Mouse (Mus musculus) hindbrain, embryonic 14.5 days (tissue): ENCODE data around the gene Lrrc15. TPM values are rescaled to one million over a fixed set of nuclear protein-coding genes. Genes with fewer than 3 reads are reported as not detected.

Experiments
- ATAC-seq: fragments of 200-750 bp; cut with Nextera tagmentation; 2 replicates; pipeline ENCODE4 v1.8.0; 2017; ENCODE audit warnings: moderate number of reproducible peaks, mild to moderate bottlenecking, moderate TSS enrichment, moderate library complexity; ENCODE audit not compliant: low FRiP score
- DNase-seq: peaks from one replicate; pipeline ENCODE4 v3.0.0-alpha.2; 2015; ENCODE audit warnings: low spot score
- H3K27ac ChIP-seq: fragments of 300-500 bp; sonication (generic); 2 replicates; pipeline ENCODE4 v1.5.1; 2014; ENCODE audit warnings: mild to moderate bottlenecking, moderate library complexity
- H3K27me3 ChIP-seq: fragments of 300-500 bp; sonication (generic); 2 replicates; pipeline ENCODE4 v1.6.1; 2014; ENCODE audit warnings: mild to moderate bottlenecking, low read length, mixed read lengths; ENCODE audit not compliant: control insufficient read depth, insufficient read depth
- H3K36me3 ChIP-seq: fragments of 300-500 bp; sonication (generic); replicated peaks from 2 replicates; pipeline ENCODE4 v1.6.1; 2014; ENCODE audit not compliant: control insufficient read depth, insufficient read depth
- H3K4me1 ChIP-seq: fragments of 300-500 bp; sonication (generic); replicated peaks from 2 replicates; pipeline ENCODE4 v1.6.1; 2014; ENCODE audit warnings: antibody characterized with exemption, low read length, mixed read lengths; ENCODE audit not compliant: control insufficient read depth, insufficient read depth
- H3K4me2 ChIP-seq: fragments of 300-500 bp; sonication (generic); replicated peaks from 2 replicates; pipeline ENCODE4 v1.6.1; 2014; ENCODE audit warnings: mild to moderate bottlenecking, moderate library complexity
- H3K4me3 ChIP-seq: fragments of 300-500 bp; sonication (generic); replicated peaks from 2 replicates; pipeline ENCODE4 v1.5.1; 2014; ENCODE audit warnings: mild to moderate bottlenecking, low read length
- H3K9ac ChIP-seq: fragments of 300-500 bp; sonication (generic); 2 replicates; pipeline ENCODE4 v1.6.1; 2014
- H3K9me3 ChIP-seq: fragments of 300-500 bp; sonication (generic); 2 replicates; pipeline ENCODE4 v1.6.1; 2016; ENCODE audit warnings: low read length; ENCODE audit not compliant: control insufficient read depth
- WGBS: fragments of 180-500 bp; shearing (Covaris S2); extraction: QIAGEN DNeasy Blood & Tissue Kit; methylation state at CpG from one replicate; pipeline ENCODE4 v1.1.7; 2014; 5-methylcytosine and 5-hydroxymethylcytosine counted together
- polyA plus RNA-seq: library from polyadenylated mRNA; unstranded; fragments of >200 nt; fragmentation: Nextera tagmentation; extraction: Ambion mirVana; gene quantifications from 2 replicates; pipeline ENCODE4 v1.2.1, GENCODE M21; 2014

Gene Lrrc15
- polyA plus RNA-seq, 1 experiment from 2014 or later: 0.31 TPM

DNA sequence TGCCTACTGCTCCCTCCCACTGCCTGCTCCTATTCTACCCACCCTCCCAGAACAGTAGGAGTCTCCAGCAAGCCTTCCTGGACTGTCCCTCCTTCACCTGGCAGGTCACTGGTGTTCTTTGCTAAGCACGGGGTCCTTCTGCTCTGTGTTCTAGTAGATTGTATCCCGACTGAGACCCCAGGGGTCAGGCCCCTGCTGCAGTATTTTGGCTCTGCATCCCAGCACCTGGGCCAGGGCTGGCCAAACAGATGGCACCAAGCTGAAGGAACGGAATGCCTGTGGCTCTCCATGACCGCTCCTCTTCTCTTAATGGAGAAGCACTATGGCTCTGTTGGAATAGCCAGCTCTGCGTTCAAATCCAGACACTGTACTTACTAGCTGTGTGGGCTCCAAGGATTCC is 16.5 kb downstream of the Lrrc15 start:
- WGBS: 80% methylated on average over 5 of the region's 5 CpGs
- DNase-seq (no peak), ATAC-seq (no peak)
- Histone ChIP-seq H3K27me3 (0 out of 2 replicates have a peak, but pooled peaks cover under 1% of the 10 kb centered on the region), H3K4me1 (no peaks in the 10 kb centered on the region), H3K9me3 (no peaks in the 10 kb centered on the region), H3K27ac (no peak overlapping the region), H3K4me3 (no peak overlapping the region), H3K36me3 (no peaks in the 10 kb centered on the region), H3K4me2 (no peak overlapping the region), H3K9ac (no peak overlapping the region)

- no peaks in the 10 kb centered on the region for H3K9me3 ChIP-seq
- WGBS: 84% methylated on average over 4 of the region's 4 CpGs
- H3K27ac ChIP-seq: no peak overlapping the region
- 0 out of 2 replicates have a peak, but pooled peaks cover 7% of the 10 kb centered on the region for H3K27me3 ChIP-seq
- DNase-seq (no peak), ATAC-seq (no peak)
- no peaks in the 10 kb centered on the region for H3K36me3 ChIP-seq
- no peak overlapping the region for H3K9ac ChIP-seq
- H3K4me2 ChIP-seq: no peak overlapping the region
- H3K4me3 ChIP-seq: no peak overlapping the region
- no peaks in the 10 kb centered on the region for H3K4me1 ChIP-seq
Measured at GRCm38 (mm10) chr16:30265611-30266010, 17.4 kb downstream of the Lrrc15 start.

DNA sequence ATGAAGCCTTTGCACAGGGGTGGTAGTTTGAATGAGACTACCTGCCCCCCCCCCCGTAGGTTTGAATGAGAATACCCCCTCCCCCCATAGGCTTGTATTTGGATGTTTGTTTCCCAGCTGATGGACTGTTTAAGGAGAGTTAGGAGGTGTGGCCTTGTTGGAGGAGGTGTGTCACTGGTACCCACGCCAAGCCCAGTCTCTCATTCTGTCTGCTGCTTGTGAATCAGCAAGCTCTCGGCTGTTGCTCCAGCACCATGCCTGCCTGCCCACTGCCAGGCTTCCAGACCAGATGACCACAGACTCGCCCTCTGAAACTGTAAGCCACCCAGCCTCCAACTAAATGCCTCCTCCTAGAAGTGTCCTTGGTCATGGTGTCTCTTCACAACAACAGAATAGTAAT is 19.9 kb downstream of the Lrrc15 start:
- H3K4me3 ChIP-seq: no peak overlapping the region
- no peaks in the 10 kb centered on the region for H3K4me1 ChIP-seq
- DNase-seq: no peak
- no peak overlapping the region for H3K4me2 ChIP-seq
- no peak overlapping the region for H3K9ac ChIP-seq
- H3K9me3 ChIP-seq: no peaks in the 10 kb centered on the region
- H3K27ac ChIP-seq: no peak overlapping the region
- 0 out of 2 replicates have a peak, but pooled peaks cover 7% of the 10 kb centered on the region for H3K27me3 ChIP-seq
- WGBS: 65% methylated on average over 4 of the region's 4 CpGs
- H3K36me3 ChIP-seq: no peaks in the 10 kb centered on the region
- no peak for ATAC-seq

GRCm38 (mm10) chr16:30262664-30263063 is 20.4 kb downstream of the Lrrc15 start:
- Histone ChIP-seq H3K4me3 (no peak overlapping the region), H3K4me2 (no peak overlapping the region), H3K27ac (no peak overlapping the region), H3K36me3 (no peaks in the 10 kb centered on the region), H3K27me3 (0 out of 2 replicates have a peak, but pooled peaks cover 7% of the 10 kb centered on the region), H3K9me3 (no peaks in the 10 kb centered on the region), H3K4me1 (no peaks in the 10 kb centered on the region), H3K9ac (no peak overlapping the region)
- no peak for ATAC-seq
- 0% methylated on average over 2 of the region's 2 CpGs for WGBS
- DNase-seq: peak; percentile 83

DNA sequence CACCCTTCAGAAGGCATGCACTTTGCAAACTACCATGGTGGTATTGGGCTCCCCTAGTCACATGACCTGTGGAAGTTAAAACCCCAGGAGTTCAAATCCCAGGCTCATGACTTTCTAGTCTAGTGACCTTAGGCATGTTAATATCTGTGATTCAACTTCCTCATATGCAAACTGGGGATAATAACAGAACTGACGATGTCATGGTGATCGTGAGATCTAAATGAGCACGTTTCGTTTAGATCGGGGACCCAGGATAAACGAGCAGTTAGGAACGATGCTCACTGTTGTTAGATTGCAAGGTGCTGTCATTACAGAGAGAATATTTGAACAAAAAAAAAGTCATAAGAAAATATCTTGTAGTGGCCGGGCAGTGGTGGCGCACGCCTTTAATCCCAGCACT is 20.9 kb downstream of the Lrrc15 start:
- WGBS: 88% methylated on average over 10 of the region's 10 CpGs
- 0 out of 2 replicates have a peak, but pooled peaks cover 7% of the 10 kb centered on the region for H3K27me3 ChIP-seq
- DNase-seq: no peak

DNA sequence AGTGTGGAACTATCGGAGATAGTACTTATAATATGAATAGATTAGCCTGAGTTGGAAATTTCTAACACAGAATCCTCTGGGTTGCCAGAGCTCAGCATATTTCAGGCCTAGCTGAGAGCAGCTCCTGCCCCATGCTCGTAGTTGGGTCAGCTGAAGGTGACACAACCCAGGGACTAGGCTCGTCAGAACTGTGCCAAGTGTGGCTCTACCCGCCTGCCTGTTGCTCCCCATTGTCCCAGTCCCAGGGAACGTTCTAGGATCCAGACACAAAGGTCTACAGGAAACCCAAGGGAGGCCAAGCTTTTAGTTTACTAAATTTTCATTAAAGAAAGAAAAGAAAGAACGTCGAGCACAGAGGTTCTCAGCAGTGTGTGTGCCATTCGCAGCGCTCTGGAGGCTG is 21.7 kb downstream of the Lrrc15 start:
- no peaks in the 10 kb centered on the region for H3K9me3 ChIP-seq
- DNase-seq (no peak), ATAC-seq (no peak)
- 85% methylated on average over 9 of the region's 9 CpGs for WGBS
- H3K9ac ChIP-seq: no peak overlapping the region
- H3K27ac ChIP-seq: no peak overlapping the region
- H3K4me1 ChIP-seq: no peaks in the 10 kb centered on the region
- H3K27me3 ChIP-seq: peaks cover 14% of the 10 kb centered on the region; the same call in 1 of the 2 replicates
- no peak overlapping the region for H3K4me2 ChIP-seq
- H3K4me3 ChIP-seq: no peak overlapping the region
- H3K36me3 ChIP-seq: no peaks in the 10 kb centered on the region

More for the DNA sequence above, 20.9 kb downstream of the Lrrc15 start:
- H3K36me3 ChIP-seq: no peaks in the 10 kb centered on the region
- H3K27ac ChIP-seq: no peak overlapping the region
- no peaks in the 10 kb centered on the region for H3K4me1 ChIP-seq
- H3K4me3 ChIP-seq: no peak overlapping the region
- H3K4me2 ChIP-seq: no peak overlapping the region
- no peaks in the 10 kb centered on the region for H3K9me3 ChIP-seq
- H3K9ac ChIP-seq: no peak overlapping the region
- ATAC-seq: no peak

- 88% methylated on average over 15 of the region's 15 CpGs for WGBS
- H3K9ac ChIP-seq: no peak overlapping the region
- H3K36me3 ChIP-seq: no peaks in the 10 kb centered on the region
- ATAC-seq: no peak
- no peak overlapping the region for H3K27ac ChIP-seq
- H3K9me3 ChIP-seq: no peaks in the 10 kb centered on the region
- no peak for DNase-seq
- peaks cover 14% of the 10 kb centered on the region; the same call in 1 of the 2 replicates for H3K27me3 ChIP-seq
- no peak overlapping the region for H3K4me2 ChIP-seq
- no peaks in the 10 kb centered on the region for H3K4me1 ChIP-seq
- H3K4me3 ChIP-seq: no peak overlapping the region
Measured at GRCm38 (mm10) chr16:30260012-30260635, 22.9 kb downstream of the Lrrc15 start.

DNA sequence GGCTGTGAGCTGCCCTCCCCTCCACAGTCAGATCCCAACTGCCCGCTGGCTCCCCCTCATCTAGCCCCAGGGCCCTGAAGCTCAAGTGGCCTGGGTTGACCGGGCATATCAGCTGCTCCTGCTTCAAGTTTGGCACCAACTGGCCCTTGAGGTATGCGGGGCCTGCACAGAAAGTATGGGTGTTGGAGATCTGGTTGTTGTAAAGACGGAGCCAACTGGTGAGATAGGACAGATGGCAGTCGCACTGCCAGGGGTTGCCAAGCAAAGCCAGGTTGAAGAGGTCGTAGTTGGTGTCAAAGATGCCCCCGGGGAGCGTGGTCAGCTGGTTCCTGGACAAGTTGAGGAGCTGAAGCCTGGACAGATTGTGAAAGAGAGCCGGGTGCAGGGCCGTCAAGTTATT is 23.6 kb downstream of the Lrrc15 start:
- no peak overlapping the region for H3K9ac ChIP-seq

DNA sequence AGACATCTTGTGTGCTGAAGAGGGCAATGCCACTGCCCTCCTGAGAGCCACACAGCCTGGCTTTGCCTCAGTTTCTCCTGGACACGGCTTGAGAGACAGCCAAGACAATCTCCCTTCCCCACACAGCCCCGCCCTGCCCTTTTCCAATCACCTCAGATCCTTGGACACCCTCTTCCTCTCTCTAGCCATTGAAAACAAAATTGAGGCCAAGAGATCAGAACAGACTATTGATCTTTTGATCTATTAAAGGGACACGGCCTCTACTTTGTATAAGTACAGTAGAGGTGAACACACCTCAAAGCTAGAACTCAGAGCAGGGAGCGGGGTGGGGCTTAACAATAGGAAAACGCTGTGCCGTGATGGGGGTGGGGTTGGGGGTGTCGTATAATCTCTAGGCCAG is 24.6 kb downstream of the Lrrc15 start:
- H3K4me2 ChIP-seq: no peak overlapping the region
- ATAC-seq (no peak), DNase-seq (no peak)
- H3K9ac ChIP-seq: no peak overlapping the region
- WGBS: 90% methylated on average over 7 of the region's 7 CpGs
- H3K27ac ChIP-seq: no peak overlapping the region
- H3K27me3 ChIP-seq: peaks cover 14% of the 10 kb centered on the region; the same call in 1 of the 2 replicates
- no peaks in the 10 kb centered on the region for H3K4me1 ChIP-seq
- H3K36me3 ChIP-seq: no peaks in the 10 kb centered on the region
- H3K9me3 ChIP-seq: no peaks in the 10 kb centered on the region
- H3K4me3 ChIP-seq: no peak overlapping the region

More for the DNA sequence above, 23.6 kb downstream of the Lrrc15 start:
- no peaks in the 10 kb centered on the region for H3K36me3 ChIP-seq
- no peak overlapping the region for H3K4me2 ChIP-seq
- peaks cover 14% of the 10 kb centered on the region; the same call in 1 of the 2 replicates for H3K27me3 ChIP-seq
- no peak overlapping the region for H3K4me3 ChIP-seq
- no peak for DNase-seq
- no peaks in the 10 kb centered on the region for H3K9me3 ChIP-seq
- no peak for ATAC-seq
- no peak overlapping the region for H3K27ac ChIP-seq
- H3K4me1 ChIP-seq: no peaks in the 10 kb centered on the region
- WGBS: 91% methylated on average over 10 of the region's 10 CpGs
